Mouse (Mus musculus): Measurements from ENCODE around the gene Baz2a.
"Not testable (repeated sequence)": the region's sequence is repeated elsewhere in the genome, so short reads cannot be mapped to it uniquely, and the experiment has no call there.

GRCm38 (mm10) chr10:128052136-128052535 is 39.2 kb upstream of the Baz2a start:
- TF ChIP-seq CTCF (IDR thresholded peaks at IDR 0.05; ENCODE audit: low read depth, low read length); POLR2A (IDR thresholded peaks at IDR 0.05; ENCODE audit: extremely low read depth, insufficient read depth, low read length): not testable (repeated sequence)

All from liver, adult 2 months (tissue).